Mouse (Mus musculus): ENCODE data around the gene Spata21.

Gene Spata21

DNA sequence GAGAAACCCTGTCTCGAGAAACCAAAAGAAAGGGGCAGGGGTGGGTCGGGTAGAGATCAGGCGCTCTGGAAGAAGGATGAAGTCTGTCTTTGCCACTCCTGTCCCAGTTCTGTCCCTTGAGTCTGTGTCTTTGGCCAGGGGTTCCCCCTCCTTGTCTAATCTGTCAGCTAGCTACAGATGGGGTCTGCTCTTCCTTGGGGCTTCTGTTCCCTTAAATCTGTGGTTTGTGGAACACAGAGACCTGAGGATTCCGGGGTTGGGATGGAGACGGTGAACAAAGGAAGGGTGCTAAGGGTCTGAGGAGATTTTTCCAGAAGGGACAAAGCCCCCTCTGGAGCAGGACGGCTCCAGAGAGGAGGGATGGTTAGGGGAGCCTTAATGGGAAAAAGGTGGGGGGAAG is at the start of gene Spata21:
Gene Spata21 (plus strand): TSS at position 301 of the 400 bp plus-strand sequence.
- no peak for DNase-seq (ENCODE audit: low spot score in 2 of 2)

DNA sequence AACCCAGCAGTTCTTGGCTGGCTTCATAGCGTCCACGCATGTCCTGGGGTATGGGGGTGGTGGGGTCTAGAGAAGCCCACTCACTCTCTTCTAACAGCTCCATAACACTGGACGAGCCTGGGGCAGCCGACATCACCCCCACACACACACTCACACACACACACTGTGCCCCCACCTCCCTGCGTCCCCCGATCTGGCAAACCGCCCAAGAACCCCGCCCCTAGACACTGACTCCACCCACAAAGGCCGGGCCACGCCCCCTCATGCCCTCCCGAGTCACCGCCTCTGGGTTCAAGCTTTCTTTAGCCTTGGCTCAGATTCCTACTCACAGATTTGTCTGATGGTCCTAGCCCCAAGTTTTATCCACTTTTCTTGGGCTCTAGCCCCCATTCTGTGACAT is 47.0 kb upstream of the Spata21 start:
- no peak for DNase-seq (ENCODE audit: low spot score in 2 of 2)

DNA sequence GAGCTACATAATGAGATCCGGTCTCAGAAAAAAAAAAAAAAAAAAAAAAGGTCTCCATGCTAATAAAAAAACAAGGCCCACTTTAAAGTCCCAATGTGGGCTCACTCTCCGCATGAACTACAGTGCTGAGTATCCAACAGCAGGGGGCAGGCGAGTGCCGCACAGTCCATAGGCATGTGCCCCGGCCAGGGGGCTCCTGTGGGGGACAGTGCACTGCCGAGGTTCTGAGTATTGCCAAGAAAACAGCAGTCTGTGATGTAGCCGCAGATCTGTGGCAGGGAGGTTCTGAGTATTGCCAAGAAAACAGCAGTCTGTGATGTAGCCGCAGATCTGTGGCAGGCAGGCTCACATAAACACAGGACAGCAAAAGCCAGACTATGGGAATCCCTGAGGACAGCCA is 43.3 kb upstream of the Spata21 start:
- DNase-seq (ENCODE audit: low spot score in 2 of 2): no peak

DNA sequence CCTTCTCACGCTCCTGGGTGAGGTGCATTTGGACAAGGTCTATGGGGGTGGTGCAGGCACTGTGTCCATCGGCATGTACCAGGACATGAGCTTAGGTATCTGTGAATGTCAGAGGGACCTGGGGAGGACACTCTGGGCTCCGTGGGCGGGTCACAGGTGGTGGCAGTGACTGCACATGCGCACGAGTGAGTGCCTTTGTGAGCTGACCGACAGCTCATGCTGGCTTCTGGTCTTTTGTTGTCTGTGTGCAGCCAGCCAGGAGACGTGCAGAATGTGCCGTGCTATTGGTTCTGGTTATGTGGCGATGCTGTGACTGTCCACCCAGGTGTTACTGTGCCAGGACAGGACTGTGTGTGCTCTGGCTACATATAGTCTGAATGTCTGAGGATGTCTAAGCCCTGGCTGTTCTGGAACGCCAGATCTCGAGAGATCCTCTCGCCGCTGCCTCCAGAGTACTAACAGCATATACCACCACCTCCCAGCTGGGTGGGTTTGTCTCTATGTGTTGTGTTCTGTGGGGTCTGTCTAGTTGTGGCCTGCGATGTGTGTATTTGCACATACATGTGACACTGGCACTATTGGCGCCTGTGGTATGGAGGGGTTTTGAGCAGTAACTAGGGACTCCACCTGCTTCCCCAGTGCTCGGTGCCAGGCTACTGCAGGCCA is 39.2 kb upstream of the Spata21 start:
- DNase-seq (ENCODE audit: low spot score in 2 of 2): no peak

DNA sequence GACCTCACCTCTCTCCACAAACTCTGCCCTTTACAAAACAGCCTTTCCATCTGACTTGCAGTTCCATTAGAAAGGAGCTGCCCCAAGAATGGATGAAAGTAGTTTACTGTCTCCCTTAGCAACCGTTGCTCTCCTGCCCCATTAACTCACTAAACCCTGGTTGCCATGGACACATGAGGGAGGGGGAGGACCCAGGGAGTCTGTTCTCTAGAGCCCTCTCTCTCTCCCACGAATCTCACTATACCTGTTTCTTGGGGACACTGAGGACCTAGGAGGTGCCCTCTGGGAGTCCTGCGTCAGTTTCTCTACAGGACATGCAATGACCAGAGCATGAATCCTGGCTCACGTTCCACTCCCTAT is 38.7 kb upstream of the Spata21 start:
- no peak for DNase-seq (ENCODE audit: low spot score in 2 of 2)

DNA sequence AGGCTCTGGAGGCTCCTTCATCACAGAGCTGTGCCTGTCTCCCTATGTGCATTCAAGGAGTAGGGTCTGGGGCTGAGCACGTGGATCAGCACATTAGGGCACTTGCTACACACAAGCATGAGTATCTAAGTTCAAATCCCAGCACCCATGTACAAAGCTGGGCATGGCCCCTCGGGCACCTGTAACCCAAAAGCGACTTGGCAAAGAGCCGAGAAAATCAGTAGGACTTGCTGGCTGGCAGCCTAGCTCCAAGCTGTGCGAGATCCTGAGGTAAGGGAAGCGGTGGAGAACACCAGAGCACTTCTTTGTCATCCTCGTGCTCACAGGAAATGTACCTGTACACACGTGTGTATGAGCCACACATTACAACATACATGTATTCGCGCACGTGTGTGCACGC is 35.7 kb upstream of the Spata21 start:
- DNase-seq (ENCODE audit: low spot score in 2 of 2): no peak

DNA sequence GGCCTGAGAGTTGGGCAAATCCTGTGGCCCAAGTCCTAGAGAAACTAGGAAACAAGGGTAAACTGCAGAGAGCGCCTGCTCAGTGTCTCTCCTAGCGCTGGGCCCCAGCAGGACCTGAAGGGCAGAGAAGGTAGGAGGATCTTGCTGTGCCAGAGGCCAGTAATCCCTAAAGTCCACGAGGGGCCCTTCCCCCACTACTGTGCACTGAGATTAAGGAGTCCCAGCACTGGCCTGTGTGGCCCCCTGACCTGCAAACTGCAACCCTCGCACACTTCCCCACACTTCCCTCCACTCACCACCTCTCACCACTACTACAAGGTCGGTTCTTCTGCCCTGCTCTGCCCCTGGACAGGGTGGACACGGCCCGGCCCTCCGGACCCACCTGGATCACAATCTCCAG is 35.0 kb upstream of the Spata21 start:
- DNase-seq (ENCODE audit: low spot score in 2 of 2): no peak

DNA sequence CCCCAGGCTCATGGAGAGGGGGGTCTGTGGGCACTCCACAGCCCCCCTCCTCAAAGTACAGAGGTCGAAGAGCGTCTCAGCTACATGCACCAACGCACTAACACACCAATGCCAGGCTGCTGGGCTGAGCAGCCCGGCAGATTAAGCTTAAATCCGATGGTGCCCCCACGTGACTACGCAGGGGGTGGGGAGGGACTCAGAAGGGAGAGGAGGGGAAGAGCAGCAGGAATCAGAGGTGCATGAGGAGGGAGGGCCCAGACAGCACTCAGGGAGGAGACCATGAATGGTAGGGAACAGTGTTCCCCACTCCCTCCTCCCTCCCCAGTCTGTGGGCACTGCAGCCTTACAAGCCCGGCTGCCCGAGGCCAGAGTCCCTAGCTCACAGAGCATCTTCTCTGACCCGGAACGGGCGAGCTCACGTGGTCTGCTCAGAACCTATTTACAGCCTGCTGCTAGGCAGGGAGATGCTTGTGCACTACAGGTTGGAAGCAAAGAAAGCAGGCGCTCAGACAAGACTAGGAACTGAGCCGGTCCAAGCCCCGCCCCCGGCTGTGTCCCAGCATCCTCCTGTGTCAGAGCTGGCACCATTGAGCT is 34.5 kb upstream of the Spata21 start:
- peak; percentile 70 to 77 for DNase-seq (ENCODE audit: low spot score in 2 of 2)

DNA sequence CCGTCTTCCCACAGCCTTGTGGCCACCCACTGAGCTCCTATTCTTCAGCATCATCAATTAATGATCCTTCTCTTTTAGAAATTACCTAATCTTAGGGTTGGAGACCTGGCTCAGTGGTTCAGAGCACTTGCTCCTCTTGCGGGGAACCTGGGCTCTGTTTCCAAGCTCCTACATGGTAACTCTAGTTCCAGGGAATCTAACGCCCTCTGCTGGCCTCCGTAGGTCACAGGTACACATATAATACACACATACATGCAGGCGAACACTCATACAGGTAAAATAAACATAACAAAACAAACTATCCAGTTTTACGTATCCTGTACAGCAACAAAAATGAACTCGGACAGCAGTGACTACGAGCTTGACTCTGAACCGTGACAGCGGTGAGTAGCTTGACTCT is 31.2 kb upstream of the Spata21 start:
- no peak for DNase-seq (ENCODE audit: low spot score in 2 of 2)

DNA sequence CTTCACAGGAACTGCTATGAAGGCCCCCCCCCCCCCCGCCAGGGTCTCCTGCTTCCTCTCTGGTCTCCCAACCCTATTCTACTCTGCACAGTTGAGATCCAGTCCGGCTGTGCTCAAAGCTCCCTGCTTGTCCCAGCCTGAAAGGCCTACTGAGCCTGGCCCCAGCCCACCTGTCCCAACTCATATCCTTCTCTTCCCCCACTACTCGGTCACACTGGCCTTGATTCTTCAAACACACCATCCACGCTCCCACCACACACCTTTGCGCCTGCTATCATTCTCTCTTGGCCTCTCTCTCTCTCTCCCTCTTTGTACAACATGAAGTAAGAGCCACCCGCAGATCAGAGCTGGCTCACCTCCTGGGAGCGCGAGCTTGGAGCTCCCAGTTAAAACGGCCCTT is 29.3 kb upstream of the Spata21 start:
- DNase-seq (ENCODE audit: low spot score in 2 of 2): no peak

DNA sequence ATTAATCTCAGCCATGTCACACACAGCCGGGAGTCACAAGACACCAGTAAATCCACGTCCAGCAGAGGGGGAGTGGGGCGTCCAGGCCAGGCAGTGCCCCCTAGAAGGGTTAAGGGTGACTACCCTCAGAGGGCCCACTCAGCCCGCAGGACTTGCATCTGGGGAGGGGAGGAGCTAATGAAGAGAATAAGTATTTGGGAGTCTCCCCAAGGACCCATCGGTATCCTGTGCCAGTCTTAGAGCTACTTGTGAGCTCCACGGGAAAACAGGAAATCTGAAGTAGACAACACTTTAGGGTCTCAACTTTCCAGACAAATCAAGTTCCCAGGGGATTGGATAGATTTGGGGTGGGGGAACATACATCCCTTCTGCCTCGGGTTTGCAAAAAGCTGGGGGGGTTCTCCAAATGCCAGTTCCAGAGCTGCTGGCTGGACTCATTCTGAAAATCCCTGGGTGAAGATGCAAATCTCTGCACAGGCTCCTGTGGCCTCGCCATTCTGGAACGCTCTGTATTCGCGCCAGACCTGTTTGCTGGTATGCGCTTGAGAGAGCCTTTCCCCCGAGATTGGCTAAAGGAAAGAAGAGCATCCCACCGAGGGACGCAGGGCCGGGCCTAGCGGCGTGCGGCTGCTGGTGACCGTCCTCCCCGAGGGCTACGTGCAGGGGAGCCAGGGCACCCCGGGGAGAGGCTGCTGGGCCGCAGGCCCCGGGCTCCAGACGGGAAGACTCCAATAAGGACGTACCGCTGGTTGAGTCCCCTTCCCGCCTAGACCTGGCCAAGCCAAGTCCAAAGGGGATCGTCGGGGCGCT is 28.3 kb upstream of the Spata21 start:
- no peak for DNase-seq (ENCODE audit: low spot score in 2 of 2)

DNA sequence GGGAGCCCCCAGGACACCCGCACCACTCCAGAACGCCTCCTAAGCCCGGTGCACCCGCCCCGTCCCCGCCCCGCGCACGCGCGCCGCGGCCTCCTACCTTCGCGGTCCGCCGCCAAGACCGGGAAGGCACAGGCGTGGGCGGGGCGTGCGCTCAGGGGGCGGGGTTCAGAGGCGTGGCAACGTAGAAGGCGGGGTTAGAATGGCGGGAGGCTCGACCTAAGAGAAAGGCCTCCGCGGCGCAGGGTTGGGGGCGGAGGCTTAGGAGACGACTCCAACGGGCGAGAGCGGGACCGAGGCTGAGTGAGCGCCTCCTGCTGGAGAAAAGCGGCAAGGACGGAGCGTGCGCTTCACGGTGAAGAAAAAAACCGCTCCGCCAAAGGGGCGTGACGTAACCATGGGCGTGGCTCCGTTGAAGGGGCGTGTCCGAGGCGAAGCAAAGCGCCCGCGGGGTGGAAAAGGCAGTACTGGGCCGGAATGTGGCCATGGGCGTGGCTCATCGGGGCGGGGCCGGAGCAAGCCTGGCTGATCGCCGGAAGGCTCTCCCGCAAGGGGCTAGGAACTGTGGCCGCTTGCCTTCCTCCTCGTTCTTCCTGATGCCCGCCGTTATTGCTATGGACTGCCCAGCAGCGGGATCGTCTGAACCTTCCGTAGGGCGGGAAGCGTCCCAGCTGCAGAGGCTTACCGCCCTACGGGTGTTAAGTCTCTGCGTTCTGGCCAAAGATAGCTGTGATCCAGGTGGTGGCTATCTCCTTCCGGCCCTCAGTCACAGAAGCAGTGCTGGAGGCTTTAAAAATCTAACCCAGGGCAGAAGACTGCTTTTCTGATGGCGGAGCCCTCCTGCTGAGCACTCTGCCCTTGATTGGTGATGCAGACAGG is 27.5 kb upstream of the Spata21 start, which contains the start of gene Crocc:
Gene Crocc (minus strand): TSS at position 125 of the 876 bp plus-strand sequence.
- DNase-seq (ENCODE audit: low spot score in 2 of 2): peak; percentile 96 to 99

DNA sequence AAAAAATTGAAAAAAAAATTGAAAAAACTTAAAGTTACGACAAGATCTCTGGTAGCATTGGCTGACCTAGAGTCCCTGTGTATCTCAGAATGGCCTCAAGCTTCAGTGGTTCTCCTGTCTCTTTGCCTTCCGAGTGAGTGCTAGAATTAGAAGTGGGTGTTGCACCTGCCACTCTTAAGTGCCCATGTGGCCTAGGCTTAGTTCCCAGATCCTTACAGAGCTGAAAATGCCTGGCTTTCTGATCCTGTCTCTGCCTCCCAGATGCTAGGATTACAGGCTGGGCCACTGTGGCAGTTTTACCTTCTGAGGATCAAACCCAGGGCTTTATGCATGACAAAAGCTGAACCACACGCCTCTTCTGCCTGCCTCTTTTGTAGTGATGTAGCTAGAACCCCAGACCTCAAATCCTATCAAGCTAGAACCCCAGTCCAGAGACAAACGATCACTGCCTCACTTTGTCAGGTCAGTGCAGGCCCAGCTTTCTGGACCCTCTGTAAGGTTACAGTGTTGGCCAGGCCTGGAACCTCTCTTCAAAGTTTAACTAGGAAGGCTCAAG is 24.0 kb upstream of the Spata21 start:
- DNase-seq (ENCODE audit: low spot score in 2 of 2): no peak

DNA sequence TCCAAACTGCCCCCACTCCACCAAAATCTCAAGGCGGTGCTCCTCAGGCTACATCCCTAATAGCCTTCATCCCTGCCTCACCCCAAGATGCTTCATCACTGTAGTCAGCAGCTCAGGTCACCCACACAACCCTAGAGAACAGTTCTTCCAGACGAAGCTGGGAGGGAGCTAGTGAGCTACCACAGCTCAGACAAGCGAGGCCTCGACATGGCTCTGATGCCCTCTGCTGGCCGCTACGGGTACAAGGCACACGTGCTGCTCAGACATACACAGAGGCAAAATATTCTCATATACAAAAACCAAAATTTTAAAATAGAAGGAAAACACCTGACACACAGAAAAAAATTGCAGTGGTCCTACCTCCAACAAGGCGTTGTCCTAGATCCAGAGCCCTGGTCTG is 23.0 kb upstream of the Spata21 start:
- peak; percentile 70 to 74 for DNase-seq (ENCODE audit: low spot score in 2 of 2)

DNA sequence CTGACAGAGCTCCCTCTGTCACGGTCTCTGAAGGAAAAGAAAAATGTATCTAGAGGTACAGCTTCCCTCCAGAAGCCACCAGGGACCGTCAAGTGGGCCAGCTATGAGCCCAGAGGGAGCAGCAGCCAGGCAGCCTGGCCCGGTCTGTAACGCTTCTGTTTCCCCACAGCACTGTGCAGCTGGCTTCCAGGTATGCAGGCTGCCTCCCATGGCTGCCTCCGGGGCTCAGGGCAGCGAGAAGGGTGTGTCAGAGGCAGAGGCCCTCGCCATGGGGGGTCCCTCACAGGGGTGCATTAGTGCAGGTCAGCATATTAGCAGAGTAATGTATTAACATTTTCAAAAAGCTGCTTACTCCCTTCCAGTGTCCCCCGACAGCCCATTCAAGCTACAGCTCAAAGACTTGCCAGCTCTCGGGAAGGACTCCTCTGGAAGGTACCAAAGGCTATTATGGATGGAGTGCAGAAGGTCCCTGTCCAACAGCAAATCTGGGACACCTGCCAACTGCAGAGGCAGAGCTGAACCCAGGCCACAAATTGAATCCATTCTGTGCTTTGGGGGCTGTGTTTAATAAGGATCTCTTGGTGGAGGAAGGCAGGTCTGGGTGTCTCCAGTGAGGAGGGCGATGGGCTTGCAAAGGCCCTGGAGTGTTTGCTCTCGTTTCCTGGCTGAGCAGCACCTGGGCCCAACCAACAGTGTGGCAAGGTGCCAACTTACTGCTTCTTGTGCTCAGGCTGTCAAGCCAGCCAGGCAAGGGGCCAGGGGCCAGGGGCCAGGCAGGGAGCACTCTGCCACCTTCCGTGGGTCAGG is 21.2 kb upstream of the Spata21 start:
- DNase-seq (ENCODE audit: low spot score in 2 of 2): no peak

DNA sequence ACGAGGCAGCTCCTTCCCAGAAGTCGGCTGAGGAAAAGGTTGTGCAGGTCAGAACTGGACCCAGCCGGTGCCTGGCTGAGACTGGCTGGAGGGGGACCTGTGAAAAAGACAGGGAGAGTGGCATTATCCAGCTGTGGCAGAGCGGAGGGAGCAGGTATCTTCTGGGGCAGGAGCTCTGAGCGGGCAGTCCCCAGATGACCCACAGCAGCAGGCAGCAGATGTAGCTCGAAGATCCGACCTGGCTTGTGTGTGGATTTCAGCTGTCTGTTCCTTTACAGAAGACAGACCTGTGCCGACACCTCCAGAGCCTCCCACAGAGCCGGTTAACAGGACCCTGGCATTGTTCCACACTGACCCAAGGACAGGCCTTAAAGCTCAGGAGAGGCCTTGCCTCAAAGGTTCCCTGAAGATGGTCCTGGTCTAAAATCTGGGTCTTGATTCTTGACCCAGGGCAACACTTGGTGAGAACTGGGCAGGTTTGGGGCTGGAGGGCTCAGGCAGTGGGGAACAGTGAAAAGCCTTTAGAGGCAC is 20.6 kb upstream of the Spata21 start:
- DNase-seq (ENCODE audit: low spot score in 2 of 2): no peak

DNA sequence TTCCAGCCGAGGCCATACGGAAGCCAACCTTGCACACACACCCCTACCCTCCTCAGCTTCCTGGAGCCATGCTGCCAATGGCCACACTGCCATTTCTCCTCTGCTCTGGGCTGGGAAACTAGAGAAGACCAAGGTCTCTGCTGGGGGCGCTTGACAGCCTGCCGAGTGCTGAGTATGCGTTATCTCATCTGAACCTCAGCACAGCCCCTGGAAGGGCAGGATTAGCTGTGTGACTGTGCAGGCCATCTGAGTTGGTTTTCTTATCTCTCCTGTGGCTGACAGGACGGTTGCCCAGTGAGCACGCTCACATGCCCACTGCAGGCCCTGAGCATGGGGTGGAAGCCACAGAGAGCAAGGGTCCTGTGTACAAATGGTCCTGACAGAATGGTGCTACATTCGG is 19.5 kb upstream of the Spata21 start:
- no peak for DNase-seq (ENCODE audit: low spot score in 2 of 2)

DNA sequence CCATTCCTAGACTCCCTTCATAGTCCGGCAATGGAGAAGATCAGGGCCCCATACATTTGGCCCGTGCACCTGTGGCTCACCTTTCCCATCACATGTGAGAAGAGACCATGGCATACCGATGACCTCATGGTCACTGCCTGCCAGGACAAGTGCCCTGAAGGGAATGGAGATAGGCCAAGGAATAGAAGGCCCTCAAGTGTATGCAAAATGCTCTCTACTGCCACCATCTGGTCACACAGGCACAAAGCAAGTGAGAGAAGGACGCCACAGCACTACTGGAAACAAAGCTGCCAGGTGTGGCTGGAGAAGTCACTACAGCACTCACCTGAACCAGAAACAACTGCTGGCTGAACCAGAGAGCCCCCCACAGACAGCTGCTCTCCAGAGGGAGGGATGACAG is 18.4 kb upstream of the Spata21 start:
- DNase-seq (ENCODE audit: low spot score in 2 of 2): no peak

DNA sequence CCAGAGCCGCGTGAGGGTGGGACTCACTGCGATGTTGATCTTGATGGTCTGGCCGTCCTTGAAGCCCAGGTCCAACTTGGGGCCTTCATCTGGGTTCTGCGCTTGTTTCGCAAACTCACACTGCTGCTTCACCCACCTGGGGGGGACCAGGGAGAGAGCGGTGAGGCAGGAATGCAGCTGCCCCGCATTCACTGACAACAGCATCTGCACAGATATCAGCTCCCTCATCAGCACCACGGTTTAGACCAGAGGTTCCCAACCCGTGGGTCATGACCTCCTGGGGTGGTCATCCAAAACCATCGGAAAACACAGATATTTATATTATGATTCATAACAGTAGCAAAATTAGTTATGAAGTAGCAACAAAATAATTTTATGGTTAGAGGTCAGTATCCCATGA is 15.6 kb upstream of the Spata21 start:
- no peak for DNase-seq (ENCODE audit: low spot score in 2 of 2)

DNA sequence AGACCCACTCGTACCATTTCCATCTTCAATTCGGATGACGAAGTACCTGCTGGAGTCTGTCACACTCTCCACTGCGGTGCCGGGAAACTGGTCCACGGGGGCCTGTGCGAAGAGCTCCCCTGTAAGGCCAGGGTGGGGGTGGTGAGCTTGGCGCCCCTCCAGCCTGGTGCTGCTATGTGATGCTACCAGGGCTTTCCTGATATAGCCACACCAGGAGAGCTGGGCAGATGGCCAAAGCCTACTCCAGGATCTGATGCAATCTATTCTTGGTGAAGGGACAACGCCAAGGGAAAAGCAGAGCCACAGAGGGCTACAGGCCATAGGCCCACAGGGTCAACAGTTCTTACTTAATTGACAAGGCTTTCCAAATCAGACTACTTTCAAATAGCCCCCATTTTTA is 14.5 kb upstream of the Spata21 start:
- DNase-seq (ENCODE audit: low spot score in 2 of 2): peak in 1 of 2 experiments; percentile 52

DNA sequence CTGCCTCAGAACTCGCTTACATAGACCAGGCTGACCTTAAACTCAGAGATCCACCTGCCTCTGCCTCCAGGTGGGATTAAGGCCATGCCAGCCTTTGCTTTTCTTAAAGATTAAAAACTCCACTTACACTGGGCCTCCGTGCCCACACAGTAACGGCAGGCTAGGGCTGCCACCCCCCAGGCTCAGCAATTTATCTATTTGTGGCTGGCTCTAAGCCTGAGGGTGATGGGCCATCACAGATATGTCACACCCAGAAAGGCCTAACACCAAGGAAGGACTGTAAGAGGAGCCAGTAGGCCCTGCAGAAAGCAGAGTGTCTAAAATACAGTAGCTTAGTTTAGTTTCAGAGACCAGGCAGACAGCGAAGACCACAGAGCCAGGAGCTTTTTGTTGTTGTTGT is 14.0 kb upstream of the Spata21 start:
- DNase-seq (ENCODE audit: low spot score in 2 of 2): no peak
